Mouse (Mus musculus) kidney, adult 18-20 months (tissue): Measurements from ENCODE around the gene Tulp2.
"Not testable (repeated sequence)": the region's sequence is repeated elsewhere in the genome, so short reads cannot be mapped to it uniquely, and the experiment has no call there.

ENCODE experiments used
- DNase-seq: peaks from one replicate; pipeline ENCODE4 v3.0.0; 2021

Gene Tulp2

GRCm38 (mm10) chr7:45488293-45489204 lies 6.9 kb downstream of the Tulp2 start, which contains the start of gene Dhdh:
TSS of gene Dhdh (minus strand) at chr7:45488805.
- DNase-seq, result peak; percentile 67

DNA sequence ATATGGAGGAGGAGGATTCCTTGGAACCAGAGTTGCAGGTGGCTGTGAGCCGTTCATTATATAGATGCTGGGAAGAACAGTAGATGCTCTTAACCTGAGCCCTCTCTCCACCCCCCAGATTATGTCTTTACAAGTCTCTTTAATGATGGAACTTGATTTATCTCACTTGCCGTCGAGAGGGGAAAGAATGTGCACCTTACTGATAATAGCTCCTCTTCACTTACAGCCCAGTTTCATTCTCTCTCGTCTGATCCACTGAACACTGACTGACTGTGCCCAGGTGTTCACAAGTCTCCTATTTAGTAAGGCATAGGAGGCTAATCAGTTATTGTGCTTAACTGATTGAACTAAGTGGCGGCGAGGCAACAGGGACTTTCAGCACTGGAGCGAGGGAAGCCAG lies 7.9 kb downstream of the Tulp2 start:
- DNase-seq, result no peak

DNA sequence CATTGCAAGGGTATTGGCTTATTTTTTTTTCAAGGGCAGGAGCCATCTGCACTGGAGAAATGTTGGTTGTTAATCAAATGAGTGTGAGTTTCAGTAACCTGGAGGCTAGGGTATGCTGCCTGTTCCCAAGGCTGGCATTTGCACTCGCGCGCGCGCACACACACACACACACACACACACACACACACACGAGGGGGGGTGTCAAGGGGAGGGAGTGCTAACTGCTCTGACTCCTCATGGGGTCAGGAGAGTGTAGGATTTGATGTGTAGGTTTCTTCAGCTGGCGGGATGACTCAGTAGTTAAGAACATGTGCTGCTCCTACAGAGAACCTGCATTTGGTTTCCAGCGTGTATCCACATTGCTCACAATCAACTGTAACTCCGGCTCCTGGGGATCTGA lies 9.1 kb downstream of the Tulp2 start:
- DNase-seq, result peak; percentile 18

GRCm38 (mm10) chr7:45491264-45491663 lies 9.6 kb downstream of the Tulp2 start:
- DNase-seq, result peak; percentile 54

- no peak for DNase-seq
These were observed 10.7 kb downstream of the Tulp2 start for GRCm38 (mm10) chr7:45492225-45492844.

DNA sequence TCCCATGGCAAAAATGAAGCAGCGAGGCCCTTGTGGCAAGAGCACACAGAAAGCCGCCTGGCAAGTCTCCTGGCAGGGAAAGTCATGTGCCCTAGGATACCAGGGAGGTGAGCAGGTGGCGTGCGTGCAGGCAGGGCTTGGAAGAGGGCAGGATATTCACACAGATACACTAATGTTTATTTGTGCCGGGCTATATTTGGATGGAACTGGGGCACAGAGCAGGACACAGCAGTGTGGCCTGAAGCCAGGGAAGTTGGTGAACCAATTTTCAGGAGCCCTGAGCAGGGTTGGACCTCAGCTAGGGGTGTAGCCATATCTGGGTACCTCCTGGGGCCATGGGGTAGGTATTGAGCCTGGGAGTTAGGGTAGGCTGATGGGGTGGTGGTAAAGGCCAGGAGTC lies 11.3 kb downstream of the Tulp2 start:
- no peak for DNase-seq

DNA sequence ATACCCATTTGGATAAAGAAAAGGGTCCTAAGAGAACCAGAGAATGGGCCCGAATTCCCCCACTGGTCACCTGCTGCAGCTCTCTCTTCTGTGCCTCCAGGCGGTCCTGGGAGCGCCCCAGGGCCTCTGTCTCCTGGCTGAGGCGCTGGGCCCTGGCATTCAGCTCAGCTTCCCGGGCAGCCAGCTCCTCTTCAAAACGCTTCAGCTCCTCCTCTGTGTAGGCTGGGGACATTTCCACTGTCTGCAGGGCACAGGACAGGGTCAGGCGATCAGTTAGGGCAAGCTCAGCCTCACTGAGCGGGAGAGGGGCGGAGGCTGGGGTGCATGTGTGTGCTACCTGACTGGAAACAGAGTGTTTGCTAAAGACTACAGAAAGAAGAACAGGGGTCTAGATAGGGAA lies 12.9 kb downstream of the Tulp2 start:
- DNase-seq, result no peak

GRCm38 (mm10) chr7:45498427-45498826 lies 16.8 kb downstream of the Tulp2 start:
- DNase-seq, result no peak

GRCm38 (mm10) chr7:45507583-45507982 lies 25.9 kb downstream of the Tulp2 start:
- DNase-seq, result peak; percentile 40

DNA sequence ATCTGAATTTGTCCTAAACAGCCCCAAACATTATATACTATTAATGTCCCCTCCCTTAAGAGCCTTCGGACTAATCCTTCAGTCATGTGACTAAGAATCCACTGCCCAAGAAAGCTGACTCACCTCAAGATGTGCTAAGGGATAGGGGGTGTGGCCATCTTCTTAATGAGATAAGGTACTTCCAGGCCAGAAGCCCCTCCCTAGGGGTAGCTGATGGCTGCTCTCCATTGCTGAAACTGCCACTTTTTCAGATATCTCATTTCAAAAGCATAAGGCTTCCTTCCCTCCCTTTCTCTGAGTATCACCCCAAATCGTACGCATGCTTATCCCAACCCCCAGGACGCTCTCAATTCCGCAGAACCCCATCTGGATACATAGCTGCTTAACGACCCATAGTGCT lies 26.9 kb downstream of the Tulp2 start:
- no peak for DNase-seq

GRCm38 (mm10) chr7:45509181-45509882 lies 27.7 kb downstream of the Tulp2 start:
- no peak for DNase-seq

DNA sequence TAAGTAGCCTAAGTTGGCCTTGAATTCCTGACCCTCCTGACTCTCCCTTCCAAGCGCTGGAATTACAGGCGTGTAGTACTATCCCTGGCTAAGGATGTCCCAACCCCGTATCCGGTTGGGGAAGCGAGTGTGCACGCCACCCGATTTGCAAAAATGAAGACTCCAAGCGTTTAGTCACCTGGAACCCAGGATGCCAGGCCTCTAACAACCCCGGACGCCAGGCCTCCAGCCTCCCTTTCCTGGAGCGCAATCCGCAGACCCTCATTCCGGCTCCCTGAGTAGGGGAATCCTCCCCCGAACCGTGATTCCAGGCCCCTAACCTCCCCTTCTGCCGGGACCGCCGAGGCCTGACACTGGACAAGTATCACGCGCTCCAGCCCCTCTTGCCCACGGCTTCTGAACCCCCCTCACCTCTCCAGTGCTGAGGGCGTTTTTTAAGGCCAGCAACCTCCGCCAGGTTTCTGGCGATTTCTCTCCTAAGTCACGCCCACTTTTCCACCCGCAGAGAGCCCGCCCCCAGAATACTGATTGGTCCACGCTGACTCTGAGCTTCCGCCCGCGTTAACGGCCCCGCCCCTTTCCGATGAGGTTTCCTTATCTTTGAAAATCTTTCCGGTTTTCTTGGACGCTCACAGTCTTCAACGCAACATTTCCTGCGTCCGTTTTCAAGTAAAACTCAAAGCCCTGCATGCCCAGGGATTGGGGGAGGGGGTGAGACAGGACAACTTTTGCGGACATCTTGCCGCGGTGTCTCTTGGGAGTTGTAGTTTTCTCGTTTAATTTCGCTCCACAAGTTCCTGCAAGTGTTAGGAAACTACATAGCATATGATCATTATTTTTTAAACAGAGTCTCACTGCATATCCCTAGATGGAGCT lies 28.5 kb downstream of the Tulp2 start, which contains the start of gene Nucb1:
Nucb1 (minus strand) TSS at position 495 of the 876 bp plus-strand sequence.
- peak; percentile 96 for DNase-seq

GRCm38 (mm10) chr7:45514411-45514810 lies 32.7 kb downstream of the Tulp2 start:
- no peak for DNase-seq

GRCm38 (mm10) chr7:45515436-45515835 lies 33.8 kb downstream of the Tulp2 start:
- DNase-seq, result no peak

DNA sequence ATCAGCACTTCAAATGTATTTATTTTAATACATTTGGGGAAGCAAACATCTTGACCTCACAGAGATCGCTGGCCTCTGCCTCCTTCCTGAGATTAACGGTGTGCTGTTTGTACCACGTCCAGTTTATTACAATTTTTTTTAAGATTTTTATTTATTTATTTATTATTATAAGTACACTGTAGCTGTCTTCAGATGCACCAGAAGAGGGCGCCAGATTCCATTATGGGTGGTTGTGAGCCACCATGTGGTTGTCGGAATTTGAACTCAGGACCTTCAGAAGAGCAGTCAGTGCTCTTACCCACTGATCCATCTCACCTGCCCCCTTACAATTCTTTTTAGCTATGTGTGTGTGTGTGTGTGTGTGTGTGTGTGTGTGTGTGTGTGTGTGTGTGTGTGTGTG lies 35.2 kb downstream of the Tulp2 start:
- not testable (repeated sequence) for DNase-seq

GRCm38 (mm10) chr7:45518618-45519017 lies 36.9 kb downstream of the Tulp2 start:
- DNase-seq, result no peak

DNA sequence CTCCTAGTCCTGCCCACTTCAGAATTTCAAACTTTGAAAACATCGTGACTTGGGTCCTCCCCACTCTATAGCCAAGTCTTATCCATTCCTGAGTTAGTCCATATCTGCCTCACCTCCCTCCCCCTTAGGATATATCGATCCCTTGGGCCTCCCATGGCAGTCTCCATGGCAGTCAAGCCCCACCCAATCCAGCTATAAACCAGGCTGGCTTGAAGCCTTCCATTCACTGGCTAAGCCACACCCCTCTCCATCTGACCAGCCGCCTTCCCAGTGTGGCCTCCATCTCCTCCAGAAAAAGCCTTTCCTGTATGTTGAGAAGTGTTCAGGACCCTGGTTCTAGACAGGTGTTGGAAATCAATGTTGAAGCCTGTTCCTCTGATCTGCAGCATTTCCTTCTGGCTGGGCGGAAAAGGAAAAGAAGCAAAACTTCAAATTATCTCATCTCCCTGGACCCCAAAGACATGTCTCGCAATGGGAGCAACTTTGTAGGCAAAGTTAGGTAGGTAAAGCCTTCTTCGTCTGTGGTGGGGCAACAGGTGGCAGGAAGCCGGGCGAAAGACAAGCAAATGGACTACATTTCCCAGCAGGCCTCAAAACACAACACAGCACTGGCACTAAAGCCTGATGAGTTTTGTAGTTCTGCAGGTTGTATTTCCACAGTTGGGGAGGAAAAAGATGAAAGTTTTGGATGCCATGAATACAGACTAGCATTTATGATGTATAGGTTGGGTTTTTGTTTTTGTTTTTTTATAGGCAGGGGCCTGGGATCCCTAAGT lies 37.9 kb downstream of the Tulp2 start:
- DNase-seq, result no peak

GRCm38 (mm10) chr7:45520605-45521004 lies 38.9 kb downstream of the Tulp2 start:
- DNase-seq, result no peak

- peak; percentile 90 for DNase-seq
These were observed 40.1 kb downstream of the Tulp2 start for GRCm38 (mm10) chr7:45521728-45522184.

GRCm38 (mm10) chr7:45522194-45522752 lies 40.6 kb downstream of the Tulp2 start:
- DNase-seq, result no peak
